In the genomic region with DNA sequence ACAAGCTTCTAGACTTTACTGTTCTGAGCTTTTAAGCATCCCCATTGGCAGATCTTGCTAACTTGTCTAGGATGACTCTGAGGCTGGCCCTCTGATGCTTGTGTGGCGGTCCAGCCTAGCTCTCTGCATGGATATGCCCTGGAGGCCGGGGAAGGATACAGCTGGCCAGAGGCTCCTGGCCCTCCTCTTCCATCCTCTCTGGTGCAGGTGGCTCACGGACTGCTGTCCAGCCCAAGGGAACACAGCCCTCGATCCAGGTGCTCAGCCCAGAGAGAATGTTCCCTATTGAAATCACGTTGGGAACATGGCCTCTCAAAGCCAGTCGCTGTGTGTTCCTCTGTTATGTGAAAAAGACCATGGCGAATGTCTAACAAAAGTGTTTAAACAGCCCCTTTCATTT, we compare ENCODE assay signal across 28 mouse cellular contexts. TPM values are rescaled to one million over a fixed set of nuclear protein-coding genes. Genes with fewer than 3 reads are reported as not detected.
DNase-seq lines count a peak whose midpoint lies in the region; ATAC-seq lines count a peak whose summit lies in the region.
"Had no signal": no experiment of that assay in that cellular context is flagged by ENCODE, and none has a peak within 500 bp of the region (broad histone marks: within the 10 kb centered on the region; RNA-seq: fewer than 3 reads in every experiment).

No protein-coding gene starts in this region.

- H3K36me3 ChIP-seq in forebrain, embryonic 10.5 days (replicated peaks): no peaks in the 10 kb centered on the region
- no peaks in the 10 kb centered on the region for H3K36me3 ChIP-seq in forebrain, embryonic 11.5 days (ENCODE audit: control insufficient read depth, insufficient read depth, low read length)
- H3K36me3 ChIP-seq in midbrain, embryonic 12.5 days: no peaks in the 10 kb centered on the region
- H3K36me3 ChIP-seq in midbrain, embryonic 15.5 days (replicated peaks): no peaks in the 10 kb centered on the region
- H3K36me3 ChIP-seq: embryonic facial prominence, embryonic 10.5 days; embryonic facial prominence, embryonic 13.5 days; G1E; hindbrain, embryonic 15.5 days; intestine, embryonic 15.5 days had no signal

- no peak overlapping the region for H3K9ac ChIP-seq in forebrain, embryonic 11.5 days (ENCODE audit: low read length)
- no peak overlapping the region for H3K9ac ChIP-seq in midbrain, embryonic 12.5 days (replicated peaks)
- no peak overlapping the region for H3K9ac ChIP-seq in midbrain, embryonic 15.5 days
- H3K9ac ChIP-seq: embryonic facial prominence, embryonic 13.5 days; forebrain, postnatal 0 days; hindbrain, embryonic 15.5 days; intestine, embryonic 15.5 days had no signal

- 75% methylated on average over 7 of the region's 7 CpGs for WGBS in forebrain, embryonic 10.5 days
- 65% methylated on average over 7 of the region's 7 CpGs for WGBS in forebrain, embryonic 11.5 days
- 58% methylated on average over 7 of the region's 7 CpGs for WGBS in midbrain, embryonic 12.5 days
- 46% methylated on average over 7 of the region's 7 CpGs for WGBS in midbrain, embryonic 15.5 days

- H3K4me2 ChIP-seq in forebrain, embryonic 11.5 days (ENCODE audit: low read depth, low read length, severe bottlenecking): no peak overlapping the region
- H3K4me2 ChIP-seq in midbrain, embryonic 12.5 days (replicated peaks): no peak overlapping the region
- H3K4me2 ChIP-seq in midbrain, embryonic 15.5 days: no peak overlapping the region
- H3K4me2 ChIP-seq: embryonic facial prominence, embryonic 13.5 days; heart, embryonic 11.5 days; hindbrain, embryonic 15.5 days; intestine, embryonic 15.5 days had no signal

- H3K27me3 ChIP-seq in forebrain, embryonic 10.5 days (ENCODE audit: poor library complexity, severe bottlenecking): peaks cover 54% of the 10 kb centered on the region
- peaks cover 2% of the 10 kb centered on the region; the same call in 1 of the 2 replicates for H3K27me3 ChIP-seq in forebrain, embryonic 11.5 days (ENCODE audit: control insufficient read depth, insufficient read depth, low read length)
- H3K27me3 ChIP-seq in midbrain, embryonic 12.5 days: peaks cover 74% of the 10 kb centered on the region
- peaks cover 32% of the 10 kb centered on the region for H3K27me3 ChIP-seq in midbrain, embryonic 15.5 days (replicated peaks)
- H3K27me3 ChIP-seq: CH12.LX; embryonic facial prominence, embryonic 13.5 days; hindbrain, embryonic 15.5 days; intestine, embryonic 15.5 days; Patski had no signal

- ATAC-seq in forebrain, embryonic 11.5 days (replicated peaks; ENCODE audit: low FRiP score): no peak
- 0 out of 2 replicates have a peak, but pooled peaks have one; percentile 17 for ATAC-seq in midbrain, embryonic 12.5 days (ENCODE audit: low FRiP score, low read depth)
- no peak for ATAC-seq in midbrain, embryonic 15.5 days (replicated peaks)
- ATAC-seq: forebrain, embryonic 14.5 days; forebrain, postnatal 0 days; intestine, embryonic 15.5 days; Patski had no signal

- H3K4me1 ChIP-seq in forebrain, embryonic 10.5 days: peaks cover 29% of the 10 kb centered on the region
- H3K4me1 ChIP-seq in forebrain, embryonic 11.5 days (replicated peaks; ENCODE audit: control insufficient read depth, insufficient read depth, low read length): peaks cover 7% of the 10 kb centered on the region; the same call in 1 of the 2 replicates
- H3K4me1 ChIP-seq in midbrain, embryonic 12.5 days: peaks cover 20% of the 10 kb centered on the region
- H3K4me1 ChIP-seq in midbrain, embryonic 15.5 days: peaks cover 11% of the 10 kb centered on the region; the same call in 1 of the 2 replicates
- H3K4me1 ChIP-seq: intestine, embryonic 15.5 days had no signal

- no peak overlapping the region for H3K4me3 ChIP-seq in forebrain, embryonic 10.5 days
- no peak overlapping the region for H3K4me3 ChIP-seq in forebrain, embryonic 11.5 days (ENCODE audit: low read depth, low read length)
- H3K4me3 ChIP-seq in midbrain, embryonic 12.5 days: no peak overlapping the region
- H3K4me3 ChIP-seq in midbrain, embryonic 15.5 days: no peak overlapping the region
- H3K4me3 ChIP-seq: embryonic facial prominence, embryonic 10.5 days; embryonic facial prominence, embryonic 13.5 days; erythroblast, embryonic 14.5 days; gastrocnemius, adult 2 months; hindbrain, embryonic 15.5 days; intestine, embryonic 15.5 days had no signal

- DNase-seq in forebrain, embryonic 10.5 days (ENCODE audit: extremely low spot score, low spot score): no peak
- no peak for DNase-seq in forebrain, embryonic 11.5 days (ENCODE audit: low spot score)
- DNase-seq in mesoderm, embryonic 11.5 days (ENCODE audit: low read depth, low spot score): peak; percentile 34
- DNase-seq in spleen, adult 18-20 months: no peak
- DNase-seq: adrenal gland, postnatal 10 days; adrenal gland, postnatal 36 days; B cell, adult 2 months; cerebellum, adult 18-20 months; cerebellum, adult 9-10 months; cerebellum, postnatal 14 days; forebrain, postnatal 0 days; gastrocnemius, adult 2 months; gastrocnemius, postnatal 14 days; heart, adult 11 months had no signal

- H3K9me3 ChIP-seq in forebrain, embryonic 10.5 days: no peaks in the 10 kb centered on the region
- H3K9me3 ChIP-seq in forebrain, embryonic 11.5 days (ENCODE audit: control insufficient read depth, low read length): no peaks in the 10 kb centered on the region
- no peaks in the 10 kb centered on the region for H3K9me3 ChIP-seq in midbrain, embryonic 12.5 days
- H3K9me3 ChIP-seq in midbrain, embryonic 15.5 days: no peaks in the 10 kb centered on the region
- H3K9me3 ChIP-seq: embryonic facial prominence, embryonic 10.5 days; embryonic facial prominence, embryonic 13.5 days; G1E; hindbrain, embryonic 15.5 days; intestine, embryonic 15.5 days had no signal

- 0 out of 2 replicates have a peak overlapping the region, but pooled peaks have one; percentile 30 for H3K27ac ChIP-seq in forebrain, embryonic 10.5 days
- no peak overlapping the region for H3K27ac ChIP-seq in forebrain, embryonic 11.5 days (ENCODE audit: low read depth, low read length)
- no peak overlapping the region for H3K27ac ChIP-seq in midbrain, embryonic 12.5 days (replicated peaks)
- H3K27ac ChIP-seq in midbrain, embryonic 15.5 days: no peak overlapping the region
- H3K27ac ChIP-seq: embryonic facial prominence, embryonic 10.5 days; embryonic facial prominence, embryonic 13.5 days; gastrocnemius, adult 2 months; hindbrain, embryonic 15.5 days; intestine, embryonic 15.5 days had no signal

RNA-seq across cellular contexts. Expression of gene Neurog2, which starts 27.8 kb away (rescaled TPM):
- 20.2 and 28.0 TPM in 2 replicates for polyA plus RNA-seq in forebrain, embryonic 10.5 days (2016; fragmentation: Nextera tagmentation; extraction: Ambion mirVana)
- 88.6 and 94.4 TPM in 2 replicates for polyA plus RNA-seq in forebrain, embryonic 11.5 days (2014; fragmentation: Nextera tagmentation; extraction: Ambion mirVana)
- polyA plus RNA-seq in midbrain, embryonic 12.5 days (2016; fragmentation: Nextera tagmentation; extraction: Ambion mirVana): 83.0 and 155 TPM in 2 replicates
- 15.1 and 16.5 TPM in 2 replicates for polyA plus RNA-seq in midbrain, embryonic 15.5 days (2015; fragmentation: Nextera tagmentation; extraction: Ambion mirVana)
- polyA plus RNA-seq: erythroblast, embryonic 14.5 days; G1E; heart, embryonic 11.5 days; heart, embryonic 14.5 days; heart, postnatal 0 days; intestine, embryonic 15.5 days; Patski had no signal
